Mouse (Mus musculus) lung, postnatal 0 days (tissue): Measurements from ENCODE around the gene 2310061N02Rik.

Experiments used
- CTCF ChIP-seq: IDR thresholded peaks from 2 replicates; pipeline ENCODE4 v1.5.1; 2016; ENCODE audit warnings: antibody characterized with exemption, mild to moderate bottlenecking
- EP300 ChIP-seq: IDR thresholded peaks from 2 replicates; pipeline ENCODE4 v1.6.1; 2016; ENCODE audit warnings: antibody characterized with exemption, mild to moderate bottlenecking, control low read depth

DNA sequence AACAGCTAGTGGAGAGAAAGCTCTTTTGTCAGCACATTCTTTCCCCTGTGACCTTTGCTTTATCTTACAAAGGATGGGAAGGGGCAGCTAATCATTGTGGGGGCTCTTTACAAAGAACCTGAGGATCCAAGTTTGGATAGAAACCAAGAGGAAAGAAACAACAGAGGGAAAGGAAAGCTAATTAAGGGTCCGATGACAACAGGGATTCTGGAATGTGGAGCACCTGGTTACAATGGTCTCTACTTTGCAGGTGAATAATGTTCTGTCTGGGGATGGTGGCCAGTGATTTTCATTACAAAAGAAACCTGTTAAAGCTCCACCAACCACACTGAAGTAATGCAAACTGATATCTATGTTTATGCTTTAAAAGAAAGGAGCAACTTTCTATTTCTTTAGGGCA lies 12.3 kb upstream of the 2310061N02Rik start:
- no peak for TF ChIP-seq CTCF
- no peak for TF ChIP-seq EP300
